Mouse (Mus musculus): ENCODE measurements around the gene Adgre5. TPM values are rescaled to one million over a fixed set of nuclear protein-coding genes. Genes with fewer than 3 reads are reported as not detected.

The Adgre5 gene
- polyA plus RNA-seq, 1 experiment from 2014 or later, result 17.2 TPM

DNA sequence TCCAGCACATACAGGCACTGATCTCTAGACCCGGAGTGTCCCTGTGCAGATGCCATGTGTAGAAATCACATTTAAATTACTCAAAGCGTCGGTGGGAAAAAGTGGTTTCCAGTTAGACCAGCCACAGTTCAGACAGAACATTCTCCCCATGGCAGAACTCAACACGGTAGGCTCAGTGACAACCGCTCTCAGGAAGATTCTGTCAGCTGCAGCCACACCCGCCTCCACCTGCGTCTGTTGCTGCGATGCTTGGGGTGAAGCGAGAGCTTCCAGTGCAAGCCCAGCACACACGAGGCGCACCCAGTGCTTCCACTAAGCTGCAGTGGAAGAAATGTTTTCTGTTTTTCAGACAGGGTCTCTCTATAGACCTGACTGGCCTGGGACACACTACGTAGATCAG, 61.3 kb downstream of the Adgre5 start:
- Histone ChIP-seq H3K4me1 (replicated peaks; ENCODE audit: control insufficient read depth, insufficient read depth, low read length) (peaks cover 7% of the 10 kb centered on the region; the same call in 1 of the 2 replicates), H3K27me3 (replicated peaks; ENCODE audit: control insufficient read depth, insufficient read depth, low read length) (no peaks in the 10 kb centered on the region), H3K4me2 (no peak overlapping the region), H3K27ac (ENCODE audit: low read depth, low read length) (no peak overlapping the region), H3K9me3 (ENCODE audit: control insufficient read depth, low read length) (no peaks in the 10 kb centered on the region), H3K9ac (ENCODE audit: low read depth, low read length) (no peak overlapping the region), H3K36me3 (ENCODE audit: control insufficient read depth, insufficient read depth, low read length) (peaks cover 54% of the 10 kb centered on the region), H3K4me3 (ENCODE audit: low read depth, low read length) (no peak overlapping the region)
- WGBS, result 85% methylated on average over 12 of the region's 12 CpGs
- DNase-seq (ENCODE audit: low spot score) (no peak), ATAC-seq (replicated peaks; ENCODE audit: low FRiP score) (no peak)

DNA sequence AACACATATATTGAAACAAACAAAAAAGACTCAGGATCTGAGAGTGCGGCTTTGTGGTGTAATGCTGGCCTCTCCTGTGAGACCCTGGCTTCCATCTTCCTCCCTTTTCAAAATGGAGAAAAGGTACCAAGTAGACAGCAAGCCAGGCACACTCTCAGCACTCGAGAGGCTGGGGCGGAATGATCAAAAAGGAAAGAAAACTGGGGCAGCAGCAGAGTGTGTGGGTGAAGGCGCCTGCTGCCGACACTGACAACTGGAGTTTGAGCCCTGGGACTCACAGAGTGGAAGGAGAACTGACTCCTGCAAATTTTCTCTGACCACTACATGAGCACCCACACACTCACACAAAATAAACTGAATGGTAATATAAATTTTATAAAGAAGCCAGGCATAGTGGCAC, 66.6 kb downstream of the Adgre5 start:
- H3K4me2 ChIP-seq, result no peak overlapping the region
- no peak overlapping the region for H3K9ac ChIP-seq (ENCODE audit: low read depth, low read length)
- H3K27me3 ChIP-seq (replicated peaks; ENCODE audit: control insufficient read depth, insufficient read depth, low read length), result no peaks in the 10 kb centered on the region
- no peaks in the 10 kb centered on the region for H3K4me1 ChIP-seq (replicated peaks; ENCODE audit: control insufficient read depth, insufficient read depth, low read length)
- DNase-seq (ENCODE audit: low spot score) (no peak), ATAC-seq (replicated peaks; ENCODE audit: low FRiP score) (no peak)
- WGBS, result 89% methylated on average over 5 of the region's 5 CpGs
- H3K36me3 ChIP-seq (ENCODE audit: control insufficient read depth, insufficient read depth, low read length), result peaks cover 24% of the 10 kb centered on the region
- H3K9me3 ChIP-seq (ENCODE audit: control insufficient read depth, low read length), result no peaks in the 10 kb centered on the region
- H3K4me3 ChIP-seq (ENCODE audit: low read depth, low read length), result no peak overlapping the region
- H3K27ac ChIP-seq (ENCODE audit: low read depth, low read length), result no peak overlapping the region

Small RNAs within 50 kb of the gene (microRNA-seq; reads per million reads assigned to microRNA genes)
- gene Mir1668 (ENCODE audit: borderline number of aligned reads), result not detected

Other genes starting within 250 kb of the Adgre5 start
- not detected in 2 replicates for gene Olfr370, start 205.5 kb downstream of the Adgre5 start, polyA plus RNA-seq (2014; fragmentation: Nextera tagmentation; extraction: Ambion mirVana)
- gene Ndufb7, start 174.7 kb downstream of the Adgre5 start, polyA plus RNA-seq (2014; fragmentation: Nextera tagmentation; extraction: Ambion mirVana), result 321 and 354 TPM in 2 replicates
- gene Tecr, start 133.4 kb downstream of the Adgre5 start, polyA plus RNA-seq (2014; fragmentation: Nextera tagmentation; extraction: Ambion mirVana), result 468 and 475 TPM in 2 replicates
- gene Dnajb1, start 133.1 kb downstream of the Adgre5 start, polyA plus RNA-seq (2014; fragmentation: Nextera tagmentation; extraction: Ambion mirVana), result 75.9 and 77.1 TPM in 2 replicates
- 113 and 114 TPM in 2 replicates for gene Gipc1, start 88.6 kb downstream of the Adgre5 start, polyA plus RNA-seq (2014; fragmentation: Nextera tagmentation; extraction: Ambion mirVana)
- gene Ptger1, start 74.6 kb downstream of the Adgre5 start, polyA plus RNA-seq (2014; fragmentation: Nextera tagmentation; extraction: Ambion mirVana), result 0.49 and 0.53 TPM in 2 replicates
- gene Pkn1, start 42.1 kb downstream of the Adgre5 start, polyA plus RNA-seq (2014; fragmentation: Nextera tagmentation; extraction: Ambion mirVana), result 23.3 and 24.3 TPM in 2 replicates
- 375 and 420 TPM in 2 replicates for gene Ddx39, start 26.1 kb downstream of the Adgre5 start, polyA plus RNA-seq (2014; fragmentation: Nextera tagmentation; extraction: Ambion mirVana)
- gene Adgrl1, start 158.8 kb upstream of the Adgre5 start, polyA plus RNA-seq (2014; fragmentation: Nextera tagmentation; extraction: Ambion mirVana), result 7.4 and 10.3 TPM in 2 replicates
- gene Gm10644, start 213.9 kb upstream of the Adgre5 start, polyA plus RNA-seq (2014; fragmentation: Nextera tagmentation; extraction: Ambion mirVana), result 0.25 and 0.37 TPM in 2 replicates
- gene Asf1b, start 214.2 kb upstream of the Adgre5 start, polyA plus RNA-seq (2014; fragmentation: Nextera tagmentation; extraction: Ambion mirVana), result 109 and 123 TPM in 2 replicates
- 96.9 and 99.2 TPM in 2 replicates for gene Prkaca, start 231.7 kb upstream of the Adgre5 start, polyA plus RNA-seq (2014; fragmentation: Nextera tagmentation; extraction: Ambion mirVana)

Measured in liver, embryonic 11.5 days (tissue).